Mouse (Mus musculus) heart, adult 18-20 months (tissue): ENCODE measurements around the gene Nfe2. TPM values are rescaled to one million over a fixed set of nuclear protein-coding genes. Genes with fewer than 3 reads are reported as not detected.

Experiments
- DNase-seq, 2 experiments: peaks; one replicate each; pipeline ENCODE4 v3.0.0; 2021 to 2022; ENCODE audit warnings: mixed read lengths in 1 of 2
- microRNA-seq, 2 experiments: library from miRNA; unstranded; fragments of <30 nt; microRNA quantifications; one replicate each; pipeline ENCODE4 v1.2.0; 2022
- total RNA-seq, 2 experiments: library from RNA; stranded (reverse); gene quantifications; 2 replicates each; pipeline ENCODE4 v1.2.3; 2021

Gene Nfe2
- total RNA-seq, 2 experiments from 2014 or later: 0.46 to 1.2 TPM

- DNase-seq: peak; percentile 87 to 91
These were observed 43.0 kb downstream of the Nfe2 start for GRCm38 (mm10) chr15:103214971-103215907.

DNA sequence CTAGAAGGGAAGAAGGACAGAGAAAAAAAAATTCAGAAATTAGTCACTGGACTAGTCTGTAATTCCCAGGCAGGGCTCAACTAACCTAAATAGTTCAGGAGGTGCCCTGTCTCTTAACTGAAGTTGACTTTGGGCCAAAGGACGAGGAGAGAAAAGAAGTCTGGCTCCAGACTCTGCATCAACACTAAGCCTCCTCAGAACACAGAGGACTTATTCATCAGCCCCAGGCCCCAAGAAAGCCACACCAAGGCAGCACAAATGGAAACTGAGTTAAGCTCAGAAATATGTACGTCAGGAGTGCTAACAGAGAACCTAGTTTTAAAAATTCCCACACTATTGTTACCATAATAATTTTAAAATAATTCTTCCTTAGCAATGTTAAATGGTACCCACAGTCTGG is 44.1 kb downstream of the Nfe2 start:
- peak; percentile 34 to 35 for DNase-seq

- DNase-seq: peak in 1 of 2 experiments; percentile 36
These were observed 53.0 kb downstream of the Nfe2 start for GRCm38 (mm10) chr15:103205156-103205555.

DNA sequence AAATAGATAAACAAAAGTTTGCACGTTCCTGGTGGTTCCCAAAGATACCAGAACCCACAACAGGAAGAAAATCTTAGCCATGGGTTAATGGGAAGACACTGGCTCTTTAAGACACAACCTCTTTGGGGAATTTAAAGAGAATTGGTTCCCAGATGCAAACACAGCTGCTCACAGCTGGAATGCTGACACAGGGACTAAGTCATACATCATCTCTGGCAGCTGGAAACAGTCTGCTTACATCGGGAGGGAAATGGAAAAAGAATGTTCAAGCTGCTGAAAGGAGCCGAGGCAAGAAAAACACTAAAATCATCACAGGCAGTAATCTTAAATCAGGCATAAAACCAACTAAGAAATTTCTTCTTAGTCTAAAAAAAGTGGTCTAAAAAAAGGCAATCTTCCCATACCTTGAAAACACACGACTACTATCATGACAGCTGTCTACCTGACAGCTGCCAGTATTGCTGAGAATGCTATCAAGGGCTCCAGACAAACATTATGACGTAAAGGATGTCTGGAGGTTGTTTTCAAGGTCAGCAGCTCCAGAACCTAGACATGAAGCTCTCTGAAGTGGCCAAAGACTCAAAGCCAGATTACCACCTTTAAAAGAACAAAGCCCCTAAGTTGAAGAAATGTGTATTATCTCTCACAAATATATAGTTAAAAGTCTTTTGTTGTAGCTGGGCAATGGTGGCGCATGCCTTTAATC is 56.0 kb downstream of the Nfe2 start:
- peak; percentile 82 to 86 for DNase-seq

Small RNA genes within 50 kb of the gene (microRNA-seq; reads per million reads assigned to microRNA genes)
- gene Mir148b: 90.5 to 108 reads per million in 2 experiments

Other genes starting within 250 kb of the Nfe2 start
- under 1 TPM in 1 of 2 experiments, not detected in 1; 0.23 TPM for gene Hoxc4, start 239.5 kb downstream of the Nfe2 start, total RNA-seq
- 10 to 100 TPM; 10.9 to 12.9 TPM for gene Smug1, start 91.3 kb downstream of the Nfe2 start, total RNA-seq
- gene Cbx5, start 18.6 kb downstream of the Nfe2 start, total RNA-seq: 10 to 100 TPM; 49.8 to 53.1 TPM
- gene Hnrnpa1, start 18.0 kb downstream of the Nfe2 start, total RNA-seq: 100 to 1,000 TPM; 147 to 150 TPM
- gene Copz1, start 14.3 kb upstream of the Nfe2 start, total RNA-seq: 10 to 100 TPM; 52.3 to 52.9 TPM
- gene Gpr84, start 52.2 kb upstream of the Nfe2 start, total RNA-seq: not detected
- gene Zfp385a, start 81.7 kb upstream of the Nfe2 start, total RNA-seq: 10 to 100 TPM in 1 of 2 experiments, 1 to 10 TPM in 1; 8.9 to 10.3 TPM
- gene Itga5, start 108.4 kb upstream of the Nfe2 start, total RNA-seq: 10 to 100 TPM; 30.8 to 37.3 TPM
- gene Gtsf1, start 172.1 kb upstream of the Nfe2 start, total RNA-seq: not detected
- not detected for gene Gtsf2, start 190.1 kb upstream of the Nfe2 start, total RNA-seq
- 1 to 10 TPM; 3.5 to 5.5 TPM for gene Nckap1l, start 195.4 kb upstream of the Nfe2 start, total RNA-seq
- 1 to 10 TPM in 1 of 2 experiments, under 1 TPM in 1; 0.87 to 1.6 TPM for gene Pde1b, start 244.6 kb upstream of the Nfe2 start, total RNA-seq